Mouse (Mus musculus): Measurements from ENCODE around the gene Rasgrf2. TPM values are rescaled to one million over a fixed set of nuclear protein-coding genes. Genes with fewer than 3 reads are reported as not detected.

The Rasgrf2 gene
- polyA plus RNA-seq, 1 experiment: 0.45 TPM

DNA sequence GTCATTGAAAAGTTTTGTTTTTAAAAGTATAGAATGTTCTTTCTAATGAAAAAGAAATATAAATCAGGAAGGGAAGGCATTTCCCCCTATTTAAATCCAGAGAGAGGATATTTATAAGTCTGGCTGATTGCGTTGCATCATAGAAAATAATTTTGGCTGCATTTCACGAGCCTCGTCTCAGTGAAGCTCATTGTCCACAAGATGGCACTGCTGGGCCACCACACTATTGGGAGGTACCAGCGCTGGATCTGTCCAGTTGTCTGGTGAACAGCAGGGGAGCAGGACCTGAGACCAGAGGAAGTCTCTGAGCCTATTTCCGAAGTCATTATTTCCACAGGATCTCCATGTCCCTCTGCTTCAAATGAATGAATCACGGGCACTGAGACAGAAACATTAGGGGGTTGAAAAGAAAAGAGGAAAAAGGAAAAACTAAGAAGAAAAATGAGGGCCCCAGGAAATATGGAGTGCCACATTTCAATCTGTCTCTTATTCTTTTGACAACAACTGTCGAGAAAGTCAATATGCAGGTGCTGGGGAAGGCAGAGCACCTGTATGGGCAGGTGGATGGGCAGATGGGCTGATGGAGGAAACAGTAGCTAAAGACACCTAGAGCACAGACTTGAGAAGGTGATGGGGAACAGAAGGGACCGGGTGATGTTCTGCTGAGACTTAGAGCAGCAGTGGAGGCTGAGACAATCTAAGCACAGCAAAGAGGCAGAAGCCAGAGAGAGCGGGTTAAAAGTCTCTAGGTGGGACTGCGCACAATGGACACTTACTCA lies 223.1 kb downstream of the Rasgrf2 start:
- TF ChIP-seq CTCF (IDR thresholded peaks at IDR 0.05; ENCODE audit: control insufficient read depth, insufficient read depth, low read length) (peak; percentile 77), POLR2A (IDR thresholded peaks at IDR 0.05; ENCODE audit: borderline replicate concordance, control insufficient read depth, low read depth, low read length) (no peak)
- 30% methylated on average over 10 of the region's 10 CpGs for WGBS

DNA sequence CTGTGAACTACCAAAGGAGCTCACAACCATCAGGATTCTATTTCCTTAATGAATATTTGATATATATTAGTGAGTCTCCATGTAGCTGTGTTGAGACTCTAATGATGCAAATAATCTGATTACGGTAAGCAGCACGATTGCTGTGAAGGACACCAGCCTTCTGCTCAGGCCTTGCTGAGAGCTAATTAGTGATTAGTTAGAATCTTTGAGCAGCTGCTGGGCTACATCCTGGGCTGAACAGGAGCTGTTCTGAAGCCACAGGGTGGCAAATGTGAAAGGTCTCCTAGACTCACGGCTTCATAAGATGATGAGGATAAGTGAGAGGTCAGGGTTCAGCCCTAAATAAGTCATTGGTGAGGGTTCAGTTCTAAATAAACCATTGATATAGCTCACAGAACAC lies 225.1 kb downstream of the Rasgrf2 start:
- 87% methylated on average over 3 of the region's 3 CpGs for WGBS
- no peak overlapping the region for H3K4me3 ChIP-seq (replicated peaks; ENCODE audit: control insufficient read depth, low read depth, low read length)
- no peaks in the 10 kb centered on the region for H3K4me1 ChIP-seq (ENCODE audit: control insufficient read depth, insufficient read depth, low read length)
- TF ChIP-seq CTCF (IDR thresholded peaks at IDR 0.05; ENCODE audit: control insufficient read depth, insufficient read depth, low read length) (no peak), POLR2A (IDR thresholded peaks at IDR 0.05; ENCODE audit: borderline replicate concordance, control insufficient read depth, low read depth, low read length) (no peak)
- no peak overlapping the region for H3K27ac ChIP-seq (ENCODE audit: control insufficient read depth, insufficient read depth, low read depth, low read length, poor library complexity)

More for the DNA sequence above, 223.1 kb downstream of the Rasgrf2 start:
- no peak overlapping the region for H3K27ac ChIP-seq (ENCODE audit: control insufficient read depth, insufficient read depth, low read depth, low read length, poor library complexity)
- no peak overlapping the region for H3K4me3 ChIP-seq (replicated peaks; ENCODE audit: control insufficient read depth, low read depth, low read length)
- no peaks in the 10 kb centered on the region for H3K4me1 ChIP-seq (ENCODE audit: control insufficient read depth, insufficient read depth, low read length)

GRCm38 (mm10) chr13:91896476-91896875 lies 235.0 kb downstream of the Rasgrf2 start:
- TF ChIP-seq CTCF (IDR thresholded peaks at IDR 0.05; ENCODE audit: control insufficient read depth, insufficient read depth, low read length) (no peak), POLR2A (IDR thresholded peaks at IDR 0.05; ENCODE audit: borderline replicate concordance, control insufficient read depth, low read depth, low read length) (no peak)
- Histone ChIP-seq H3K4me1 (ENCODE audit: control insufficient read depth, insufficient read depth, low read length) (no peaks in the 10 kb centered on the region), H3K4me3 (replicated peaks; ENCODE audit: control insufficient read depth, low read depth, low read length) (no peak overlapping the region), H3K27ac (ENCODE audit: control insufficient read depth, insufficient read depth, low read depth, low read length, poor library complexity) (no peak overlapping the region)
- 53% methylated on average over 1 of the region's 1 CpGs for WGBS

GRCm38 (mm10) chr13:91893132-91893531 lies 238.3 kb downstream of the Rasgrf2 start:
- Histone ChIP-seq H3K27ac (ENCODE audit: control insufficient read depth, insufficient read depth, low read depth, low read length, poor library complexity) (no peak overlapping the region), H3K4me1 (ENCODE audit: control insufficient read depth, insufficient read depth, low read length) (no peaks in the 10 kb centered on the region), H3K4me3 (replicated peaks; ENCODE audit: control insufficient read depth, low read depth, low read length) (no peak overlapping the region)
- 47% methylated on average over 6 of the region's 6 CpGs for WGBS
- TF ChIP-seq CTCF (IDR thresholded peaks at IDR 0.05; ENCODE audit: control insufficient read depth, insufficient read depth, low read length) (no peak), POLR2A (IDR thresholded peaks at IDR 0.05; ENCODE audit: borderline replicate concordance, control insufficient read depth, low read depth, low read length) (no peak)

- H3K4me1 ChIP-seq (ENCODE audit: control insufficient read depth, insufficient read depth, low read length): no peaks in the 10 kb centered on the region
- TF ChIP-seq POLR2A (IDR thresholded peaks at IDR 0.05; ENCODE audit: borderline replicate concordance, control insufficient read depth, low read depth, low read length) (no peak), CTCF (IDR thresholded peaks at IDR 0.05; ENCODE audit: control insufficient read depth, insufficient read depth, low read length) (no peak)
These were observed 241.3 kb downstream of the Rasgrf2 start for GRCm38 (mm10) chr13:91890031-91890619.

GRCm38 (mm10) chr13:91884714-91885386 lies 246.6 kb downstream of the Rasgrf2 start:
- 72% methylated on average over 5 of the region's 5 CpGs for WGBS
- no peaks in the 10 kb centered on the region for H3K4me1 ChIP-seq (ENCODE audit: control insufficient read depth, insufficient read depth, low read length)
- H3K27ac ChIP-seq (ENCODE audit: control insufficient read depth, insufficient read depth, low read depth, low read length, poor library complexity): no peak overlapping the region
- TF ChIP-seq POLR2A (IDR thresholded peaks at IDR 0.05; ENCODE audit: borderline replicate concordance, control insufficient read depth, low read depth, low read length): no peak
- no peak for TF ChIP-seq CTCF (IDR thresholded peaks at IDR 0.05; ENCODE audit: control insufficient read depth, insufficient read depth, low read length)
- H3K4me3 ChIP-seq (replicated peaks; ENCODE audit: control insufficient read depth, low read depth, low read length): no peak overlapping the region

More at GRCm38 (mm10) chr13:91890031-91890619, 241.3 kb downstream of the Rasgrf2 start:
- Histone ChIP-seq H3K4me3 (replicated peaks; ENCODE audit: control insufficient read depth, low read depth, low read length) (no peak overlapping the region), H3K27ac (ENCODE audit: control insufficient read depth, insufficient read depth, low read depth, low read length, poor library complexity) (no peak overlapping the region)
- 84% methylated on average over 6 of the region's 6 CpGs for WGBS

DNA sequence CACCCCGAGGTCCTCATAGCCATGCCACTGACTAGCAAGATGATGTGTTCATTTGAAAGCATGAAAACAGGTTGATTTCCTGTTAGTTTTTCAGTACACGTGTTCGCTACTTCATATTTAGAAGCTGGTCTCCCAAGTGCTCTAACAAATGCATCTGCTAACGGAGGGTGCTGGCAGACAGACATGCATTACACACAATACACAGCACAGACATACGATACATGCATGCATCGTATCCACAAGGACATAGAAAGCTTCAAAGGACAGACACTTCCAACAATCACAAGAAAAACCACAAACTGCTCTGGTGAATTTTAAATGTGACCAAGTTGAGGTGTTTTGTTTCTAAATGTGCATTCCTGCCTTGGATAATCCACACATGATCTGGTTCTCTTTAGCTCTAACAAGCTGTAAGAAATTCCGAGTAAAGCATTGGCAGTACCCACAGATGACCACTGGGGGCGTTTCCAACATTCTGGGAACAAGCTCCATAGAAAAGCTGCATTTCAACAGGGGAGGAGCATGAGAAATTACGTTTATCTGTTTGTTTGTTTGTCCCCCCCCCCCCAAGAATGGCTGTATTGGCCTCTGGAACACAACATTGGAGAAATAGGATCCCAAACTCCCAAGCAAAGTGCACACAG lies 249.5 kb downstream of the Rasgrf2 start:
- H3K27ac ChIP-seq (ENCODE audit: control insufficient read depth, insufficient read depth, low read depth, low read length, poor library complexity): no peak overlapping the region
- H3K4me1 ChIP-seq (ENCODE audit: control insufficient read depth, insufficient read depth, low read length): no peaks in the 10 kb centered on the region
- no peak overlapping the region for H3K4me3 ChIP-seq (replicated peaks; ENCODE audit: control insufficient read depth, low read depth, low read length)
- WGBS: 59% methylated on average over 9 of the region's 9 CpGs
- TF ChIP-seq POLR2A (IDR thresholded peaks at IDR 0.05; ENCODE audit: borderline replicate concordance, control insufficient read depth, low read depth, low read length) (no peak), CTCF (IDR thresholded peaks at IDR 0.05; ENCODE audit: control insufficient read depth, insufficient read depth, low read length) (no peak)

DNA sequence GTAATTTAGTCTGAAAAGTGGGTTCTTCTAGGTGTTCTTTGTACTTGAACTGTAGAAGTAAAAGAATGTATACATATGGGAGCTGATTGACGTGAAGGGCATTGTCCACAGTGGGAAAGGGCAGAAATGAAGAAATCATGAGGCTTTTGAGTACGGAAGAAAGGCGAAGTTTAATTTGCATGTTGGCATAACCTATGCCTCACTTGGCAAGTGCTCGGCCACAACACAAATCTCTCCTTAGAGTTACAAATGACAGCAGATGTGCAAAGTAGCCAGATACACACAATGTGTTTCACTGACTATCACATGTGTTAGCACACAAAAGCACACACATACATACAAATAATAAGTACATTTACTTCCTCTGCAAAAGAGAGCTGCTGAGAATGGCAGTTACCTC lies 251.2 kb downstream of the Rasgrf2 start:
- no peak for TF ChIP-seq CTCF (IDR thresholded peaks at IDR 0.05; ENCODE audit: control insufficient read depth, insufficient read depth, low read length)
- TF ChIP-seq POLR2A (IDR thresholded peaks at IDR 0.05; ENCODE audit: borderline replicate concordance, control insufficient read depth, low read depth, low read length): no peak
- no peak overlapping the region for H3K4me3 ChIP-seq (replicated peaks; ENCODE audit: control insufficient read depth, low read depth, low read length)
- H3K4me1 ChIP-seq (ENCODE audit: control insufficient read depth, insufficient read depth, low read length): no peaks in the 10 kb centered on the region
- no peak overlapping the region for H3K27ac ChIP-seq (ENCODE audit: control insufficient read depth, insufficient read depth, low read depth, low read length, poor library complexity)
- 85% methylated on average over 4 of the region's 4 CpGs for WGBS

Data from bone marrow, adult 2 months (tissue).